Mouse (Mus musculus) embryonic facial prominence, embryonic 11.5 days (tissue): ENCODE data around the gene Nptx1. TPM values are rescaled to one million over a fixed set of nuclear protein-coding genes. Genes with fewer than 3 reads are reported as not detected.

Source experiments
- ATAC-seq: fragments of 200-750 bp; cut with Nextera tagmentation; replicated peaks from 2 replicates; pipeline ENCODE4 v1.8.0; 2017; ENCODE audit warnings: low read depth; ENCODE audit not compliant: insufficient number of reproducible peaks, low FRiP score, low TSS enrichment
- DNase-seq: peaks from one replicate; pipeline ENCODE4 v3.0.0-alpha.2; 2015; ENCODE audit warnings: low spot score
- H3K27ac ChIP-seq: fragments of 300-500 bp; sonication (generic); replicated peaks from 2 replicates; pipeline ENCODE4 v1.5.1; 2014; ENCODE audit warnings: mild to moderate bottlenecking, low read depth, low read length, control low read depth
- H3K27me3 ChIP-seq: fragments of 300-500 bp; sonication (generic); 2 replicates; pipeline ENCODE4 v1.6.1; 2014; ENCODE audit warnings: mild to moderate bottlenecking, low read length, moderate library complexity, mixed read lengths; ENCODE audit not compliant: control insufficient read depth, insufficient read depth
- H3K36me3 ChIP-seq: fragments of 300-500 bp; sonication (generic); replicated peaks from 2 replicates; pipeline ENCODE4 v1.6.1; 2014; ENCODE audit warnings: low read depth, mild to moderate bottlenecking, low read length, moderate library complexity, mixed read lengths; ENCODE audit not compliant: control insufficient read depth, insufficient read depth
- H3K4me1 ChIP-seq: fragments of 300-500 bp; sonication (generic); 2 replicates; pipeline ENCODE4 v1.6.1; 2014; ENCODE audit warnings: low read length, mixed read lengths; ENCODE audit not compliant: control insufficient read depth, insufficient read depth
- H3K4me2 ChIP-seq: fragments of 300-500 bp; sonication (generic); 2 replicates; pipeline ENCODE4 v1.6.1; 2014; ENCODE audit warnings: low read depth, mild to moderate bottlenecking, control low read depth, low read length, moderate library complexity
- H3K4me3 ChIP-seq: fragments of 300-500 bp; sonication (generic); 2 replicates; pipeline ENCODE4 v1.5.1; 2014; ENCODE audit warnings: low read depth, low read length, control low read depth
- H3K9ac ChIP-seq: fragments of 300-500 bp; sonication (generic); replicated peaks from 2 replicates; pipeline ENCODE4 v1.6.1; 2014; ENCODE audit warnings: mild to moderate bottlenecking, control low read depth, low read length
- H3K9me3 ChIP-seq: fragments of 300-500 bp; sonication (generic); replicated peaks from 2 replicates; pipeline ENCODE4 v1.6.1; 2016; ENCODE audit warnings: mild to moderate bottlenecking, low read length, inconsistent platforms, mixed read lengths; ENCODE audit not compliant: control insufficient read depth
- WGBS: fragments of 180-500 bp; shearing (Covaris S2); extraction: QIAGEN DNeasy Blood & Tissue Kit; methylation state at CpG from one replicate; pipeline ENCODE4 v1.1.7; 2014; 5-methylcytosine and 5-hydroxymethylcytosine counted together
- polyA plus RNA-seq: library from polyadenylated mRNA; unstranded; fragments of >200 nt; fragmentation: Nextera tagmentation; extraction: Ambion mirVana; gene quantifications from 2 replicates; pipeline ENCODE4 v1.2.1, GENCODE M21; 2014

Gene Nptx1
- polyA plus RNA-seq, 1 experiment from 2014 or later: 1.8 TPM

DNA sequence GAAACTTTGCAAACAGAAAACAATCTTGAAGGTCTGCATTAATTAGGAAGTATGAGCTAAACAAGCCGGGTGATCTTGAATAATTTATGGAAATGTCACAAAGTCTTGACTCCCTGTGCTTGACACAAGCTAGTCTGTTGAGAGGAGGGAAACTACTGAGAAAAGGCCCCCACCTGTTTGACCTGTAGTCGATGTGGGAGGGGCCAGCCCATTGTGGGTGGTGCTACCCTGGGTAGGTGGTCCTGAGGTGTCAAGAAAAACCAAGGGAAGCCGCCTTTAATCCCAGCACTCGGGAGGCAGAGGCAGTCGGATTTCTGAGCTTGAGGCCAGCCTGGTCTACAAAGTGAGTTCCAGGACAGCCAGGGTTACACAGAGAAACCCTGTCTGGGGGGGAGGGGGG lies 18.6 kb upstream of the Nptx1 start:
- H3K9ac ChIP-seq: no peak overlapping the region
- H3K4me1 ChIP-seq: no peaks in the 10 kb centered on the region
- ATAC-seq: no peak
- H3K4me2 ChIP-seq: no peak overlapping the region
- no peaks in the 10 kb centered on the region for H3K9me3 ChIP-seq
- no peak overlapping the region for H3K4me3 ChIP-seq
- DNase-seq: no peak
- H3K36me3 ChIP-seq: no peaks in the 10 kb centered on the region
- no peaks in the 10 kb centered on the region; the same call in 1 of the 2 replicates for H3K27me3 ChIP-seq
- 62% methylated on average over 5 of the region's 5 CpGs for whole genome bisulfite sequencing
- H3K27ac ChIP-seq: no peak overlapping the region

DNA sequence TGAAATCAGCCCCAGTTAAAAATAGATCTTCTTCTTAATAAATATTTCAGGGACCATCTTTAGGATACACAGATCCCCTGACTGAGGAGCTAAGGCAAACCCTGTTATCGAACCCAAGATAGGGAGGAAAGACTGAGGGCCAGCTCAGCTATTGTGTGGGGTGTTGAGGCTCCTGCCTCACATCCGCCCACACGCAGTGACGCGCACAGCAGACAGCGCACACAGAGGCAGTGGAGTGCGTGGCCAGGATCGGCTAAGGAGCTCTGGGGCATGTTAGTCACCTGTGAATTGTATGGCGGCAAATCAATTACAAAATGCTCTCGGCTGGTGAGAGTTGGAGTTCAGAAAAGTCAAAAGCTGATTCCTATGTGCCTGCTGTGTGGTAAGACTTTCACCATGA lies 18.1 kb upstream of the Nptx1 start:
- no peak for DNase-seq
- Histone ChIP-seq H3K4me3 (no peak overlapping the region), H3K4me1 (no peaks in the 10 kb centered on the region), H3K9me3 (no peaks in the 10 kb centered on the region), H3K27ac (no peak overlapping the region), H3K27me3 (no peaks in the 10 kb centered on the region; the same call in 1 of the 2 replicates), H3K9ac (no peak overlapping the region), H3K4me2 (no peak overlapping the region), H3K36me3 (no peaks in the 10 kb centered on the region)
- WGBS: 42% methylated on average over 10 of the region's 10 CpGs
- no peak for ATAC-seq

DNA sequence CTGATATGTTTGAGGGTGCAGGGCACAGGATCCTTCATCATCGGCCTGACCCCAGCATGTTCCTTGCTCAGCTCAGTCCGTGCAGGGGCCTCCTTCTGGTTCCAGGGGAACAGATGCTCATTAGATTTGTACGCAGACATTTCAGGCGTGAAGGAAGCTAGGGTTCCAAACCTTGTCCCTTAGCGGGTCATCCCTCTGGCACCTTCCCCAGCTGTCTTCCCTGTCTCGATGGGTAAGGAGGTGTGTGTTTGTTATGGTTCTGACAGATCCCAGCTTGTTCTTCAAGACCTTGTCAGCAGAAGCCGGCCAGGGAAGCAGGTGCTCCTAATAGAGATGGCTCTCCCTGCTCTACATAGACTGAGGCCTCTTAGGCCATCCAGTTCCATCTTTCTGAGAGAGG lies 17.5 kb upstream of the Nptx1 start:
- H3K4me2 ChIP-seq: no peak overlapping the region
- ATAC-seq (no peak), DNase-seq (no peak)
- H3K36me3 ChIP-seq: no peaks in the 10 kb centered on the region
- no peak overlapping the region for H3K4me3 ChIP-seq
- no peak overlapping the region for H3K27ac ChIP-seq
- 66% methylated on average over 7 of the region's 7 CpGs for WGBS
- no peak overlapping the region for H3K9ac ChIP-seq
- H3K4me1 ChIP-seq: no peaks in the 10 kb centered on the region
- no peaks in the 10 kb centered on the region for H3K9me3 ChIP-seq
- H3K27me3 ChIP-seq: no peaks in the 10 kb centered on the region; the same call in 1 of the 2 replicates

DNA sequence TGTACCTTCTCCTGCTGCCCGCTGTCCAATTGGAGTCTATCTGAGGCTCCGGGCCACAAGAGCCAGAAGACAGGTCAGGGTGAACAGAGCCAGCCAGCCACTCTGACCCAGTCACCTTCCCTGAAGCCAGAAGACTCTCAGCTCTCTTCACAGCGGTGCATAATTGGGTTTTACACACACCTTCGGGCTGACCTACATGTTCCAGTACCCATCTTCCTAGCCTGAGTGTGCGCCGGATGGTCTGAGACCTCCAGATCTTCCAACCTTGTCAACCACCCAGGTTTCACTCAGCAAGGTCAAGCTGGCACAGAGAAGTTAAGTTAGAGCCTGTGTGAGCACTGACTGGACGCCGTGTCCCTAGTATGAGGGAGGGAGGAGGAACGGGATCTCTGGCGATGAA lies 16.8 kb upstream of the Nptx1 start:
- ATAC-seq (no peak), DNase-seq (no peak)
- no peak overlapping the region for H3K4me2 ChIP-seq
- WGBS: 80% methylated on average over 10 of the region's 10 CpGs
- H3K27me3 ChIP-seq: no peaks in the 10 kb centered on the region; the same call in 1 of the 2 replicates
- H3K36me3 ChIP-seq: no peaks in the 10 kb centered on the region
- no peak overlapping the region for H3K9ac ChIP-seq
- no peak overlapping the region for H3K4me3 ChIP-seq
- H3K27ac ChIP-seq: no peak overlapping the region
- H3K9me3 ChIP-seq: no peaks in the 10 kb centered on the region
- H3K4me1 ChIP-seq: no peaks in the 10 kb centered on the region

DNA sequence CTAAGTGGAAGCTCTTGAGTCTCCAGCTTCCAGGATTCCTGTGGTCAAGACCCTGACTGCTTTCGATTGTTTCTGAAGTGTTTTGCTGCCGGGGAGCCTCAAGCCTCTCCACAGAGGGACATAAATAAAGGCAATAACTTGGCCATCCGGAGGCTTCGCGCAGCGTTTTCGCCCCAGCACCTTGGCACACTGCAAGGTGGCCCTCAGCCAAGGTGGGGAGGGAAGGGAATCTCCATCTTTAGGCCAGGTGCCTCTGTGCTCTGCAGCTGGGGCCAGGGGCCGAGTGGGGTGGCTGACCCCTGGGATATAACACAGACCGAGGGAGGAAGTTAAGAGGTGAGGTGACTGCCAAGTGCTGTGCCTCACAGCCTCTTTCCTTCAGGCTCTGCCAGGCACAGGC lies 15.6 kb upstream of the Nptx1 start:
- ATAC-seq: no peak
- H3K4me1 ChIP-seq: peaks cover 2% of the 10 kb centered on the region; the same call in 1 of the 2 replicates
- H3K9ac ChIP-seq: no peak overlapping the region
- no peak for DNase-seq
- no peak overlapping the region for H3K4me2 ChIP-seq
- H3K27me3 ChIP-seq: no peaks in the 10 kb centered on the region; the same call in 1 of the 2 replicates
- 70% methylated on average over 9 of the region's 9 CpGs for WGBS
- no peak overlapping the region for H3K27ac ChIP-seq
- H3K36me3 ChIP-seq: no peaks in the 10 kb centered on the region
- H3K4me3 ChIP-seq: no peak overlapping the region
- H3K9me3 ChIP-seq: no peaks in the 10 kb centered on the region

DNA sequence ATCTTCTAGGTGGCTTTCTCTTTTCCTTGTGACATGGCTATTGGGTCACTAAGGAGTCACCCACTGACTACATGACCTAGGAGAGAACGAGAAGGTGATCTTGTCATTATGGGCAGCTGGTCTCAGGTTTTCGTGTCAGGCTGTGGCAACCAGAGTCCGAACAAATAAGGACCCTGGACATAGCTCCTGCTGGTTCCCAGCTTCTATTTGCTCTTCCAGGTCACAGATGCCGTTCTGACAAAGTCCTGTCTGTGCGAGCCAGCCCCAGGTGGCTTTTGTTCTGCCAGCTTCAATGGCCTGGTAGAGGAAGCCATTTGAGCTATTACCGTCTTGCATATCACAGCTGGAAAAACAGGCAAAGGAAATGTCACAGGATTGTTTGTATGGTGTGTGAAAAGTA lies 14.7 kb upstream of the Nptx1 start:
- ATAC-seq (no peak), DNase-seq (no peak)
- H3K4me3 ChIP-seq: no peak overlapping the region
- H3K4me1 ChIP-seq: peaks cover 2% of the 10 kb centered on the region; the same call in 1 of the 2 replicates
- H3K4me2 ChIP-seq: no peak overlapping the region
- no peak overlapping the region for H3K9ac ChIP-seq
- no peaks in the 10 kb centered on the region; the same call in none of the 2 replicates for H3K27me3 ChIP-seq
- H3K27ac ChIP-seq: no peak overlapping the region
- H3K9me3 ChIP-seq: no peaks in the 10 kb centered on the region
- H3K36me3 ChIP-seq: no peaks in the 10 kb centered on the region
- WGBS: 36% methylated on average over 6 of the region's 6 CpGs

DNA sequence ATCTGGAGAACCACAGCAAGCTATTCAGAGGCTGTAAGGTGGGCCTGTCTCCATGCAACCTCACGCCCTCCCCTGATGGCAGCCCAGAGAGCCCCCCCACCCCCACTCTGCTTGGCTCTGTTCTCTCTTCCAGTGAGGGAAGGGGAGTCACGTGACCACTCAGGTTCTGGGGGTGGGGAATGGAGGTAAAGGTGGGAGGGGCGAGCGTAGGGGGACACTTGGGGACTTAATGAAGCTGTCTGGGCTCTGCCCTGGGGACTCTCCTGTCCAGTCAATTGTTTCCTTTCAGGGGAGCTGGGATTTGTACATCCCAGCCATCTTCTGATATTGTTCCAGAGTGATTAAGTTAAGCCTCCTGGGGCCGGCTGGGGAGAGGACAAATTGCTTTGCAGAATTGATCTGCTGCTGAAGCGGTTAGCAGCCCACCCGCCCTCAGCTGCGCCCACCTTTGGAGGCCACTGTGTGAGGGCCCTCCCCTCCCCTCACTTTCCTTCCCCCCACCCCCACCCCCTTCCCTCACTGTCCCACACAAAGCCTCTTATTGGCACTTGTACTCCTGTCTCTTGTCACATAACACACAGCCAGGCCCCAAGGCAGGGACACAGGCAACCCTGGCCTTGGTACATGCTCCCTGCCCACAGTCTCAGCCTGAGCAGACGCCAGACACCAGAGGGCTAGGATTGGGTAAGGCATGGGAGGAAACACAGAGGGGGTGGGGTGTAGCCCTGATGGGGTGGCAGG lies 11.5 kb upstream of the Nptx1 start:
- ATAC-seq (peak; percentile 81), DNase-seq (peak; percentile 83)
- Histone ChIP-seq H3K4me1 (peaks cover 2% of the 10 kb centered on the region; the same call in 1 of the 2 replicates), H3K27ac (peak overlapping the region; percentile 41), H3K36me3 (no peaks in the 10 kb centered on the region), H3K4me3 (no peak overlapping the region), H3K27me3 (no peaks in the 10 kb centered on the region; the same call in 1 of the 2 replicates), H3K4me2 (peak overlapping the region; percentile 10), H3K9ac (peak overlapping the region; percentile 30; the same call in 1 of the 2 replicates), H3K9me3 (no peaks in the 10 kb centered on the region)
- 4% methylated on average over 9 of the region's 9 CpGs for WGBS
